Mouse (Mus musculus) cerebellum, adult 2 months (tissue): ENCODE data around the gene Rpl11. TPM values are rescaled to one million over a fixed set of nuclear protein-coding genes. Genes with fewer than 3 reads are reported as not detected.

Experiments
- DNase-seq, 2 experiments: peaks; one replicate each; pipeline ENCODE4 v3.0.0; 2021
- H3K27ac ChIP-seq: fragments of 200-500 bp; 2 replicates; pipeline ENCODE4 v1.5.1; 2012; ENCODE audit warnings: low read length, control low read depth, inconsistent platforms; ENCODE audit not compliant: insufficient read depth
- H3K27me3 ChIP-seq: fragments of 200-500 bp; 2 replicates; pipeline ENCODE4 v1.6.1; 2012; ENCODE audit warnings: inconsistent platforms, mild to moderate bottlenecking, low read length, moderate library complexity; ENCODE audit not compliant: control insufficient read depth, insufficient read depth
- H3K4me1 ChIP-seq: fragments of 200-500 bp; 2 replicates; pipeline ENCODE4 v1.6.1; 2011; ENCODE audit warnings: low read length; ENCODE audit not compliant: control insufficient read depth, insufficient read depth
- H3K4me3 ChIP-seq: fragments of 200-500 bp; replicated peaks from 2 replicates; pipeline ENCODE3; 2011; ENCODE audit warnings: mild to moderate bottlenecking, low read depth, low read length, control low read depth; ENCODE audit not compliant: insufficient read depth
- CTCF ChIP-seq: fragments of 200-500 bp; IDR thresholded peaks from 2 replicates; pipeline ENCODE4 v1.5.1; 2011; ENCODE audit warnings: low read depth, mild to moderate bottlenecking, control low read depth, low read length, moderate library complexity, borderline replicate concordance; ENCODE audit not compliant: insufficient read depth
- POLR2A ChIP-seq: fragments of 200-500 bp; IDR thresholded peaks from 2 replicates; pipeline ENCODE4 v1.6.1; 2011; ENCODE audit warnings: low read length, control low read depth, borderline replicate concordance; ENCODE audit not compliant: insufficient read depth
- whole genome bisulfite sequencing: fragments of 180-500 bp; shearing (Covaris S2); methylation state at CpG from one replicate; pipeline ENCODE4 v1.1.7; 2018; 5-methylcytosine and 5-hydroxymethylcytosine counted together
- polyA plus RNA-seq: library from polyadenylated mRNA; depleted of rRNA; stranded (reverse); fragments of >200 nt; gene quantifications from 2 replicates; pipeline ENCODE4 v1.2.3, GENCODE M21; 2012

Rpl11 gene
- polyA plus RNA-seq, 1 experiment, result 481 TPM

DNA sequence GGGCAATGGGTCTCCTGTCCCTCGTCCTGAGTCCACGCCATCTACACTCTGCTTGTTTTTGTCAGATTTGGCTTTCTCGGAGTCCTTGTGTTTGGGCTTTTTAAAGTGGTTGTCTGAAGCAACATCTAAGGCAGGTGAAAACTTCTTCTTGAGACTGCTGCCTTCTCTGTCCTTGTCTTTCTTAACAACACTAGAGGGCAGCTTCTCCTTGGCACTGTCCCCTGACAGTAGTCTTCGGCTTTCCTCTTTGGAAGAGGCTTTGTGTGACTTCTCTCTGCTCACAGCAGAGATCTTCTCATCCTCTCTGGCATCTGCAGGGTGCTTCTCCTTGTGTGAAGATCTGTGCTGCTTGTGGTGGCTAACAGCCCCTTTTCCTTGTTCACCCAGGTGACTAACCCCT, 42.6 kb downstream of the Rpl11 start:
- H3K4me1 ChIP-seq, result no peaks in the 10 kb centered on the region

DNA sequence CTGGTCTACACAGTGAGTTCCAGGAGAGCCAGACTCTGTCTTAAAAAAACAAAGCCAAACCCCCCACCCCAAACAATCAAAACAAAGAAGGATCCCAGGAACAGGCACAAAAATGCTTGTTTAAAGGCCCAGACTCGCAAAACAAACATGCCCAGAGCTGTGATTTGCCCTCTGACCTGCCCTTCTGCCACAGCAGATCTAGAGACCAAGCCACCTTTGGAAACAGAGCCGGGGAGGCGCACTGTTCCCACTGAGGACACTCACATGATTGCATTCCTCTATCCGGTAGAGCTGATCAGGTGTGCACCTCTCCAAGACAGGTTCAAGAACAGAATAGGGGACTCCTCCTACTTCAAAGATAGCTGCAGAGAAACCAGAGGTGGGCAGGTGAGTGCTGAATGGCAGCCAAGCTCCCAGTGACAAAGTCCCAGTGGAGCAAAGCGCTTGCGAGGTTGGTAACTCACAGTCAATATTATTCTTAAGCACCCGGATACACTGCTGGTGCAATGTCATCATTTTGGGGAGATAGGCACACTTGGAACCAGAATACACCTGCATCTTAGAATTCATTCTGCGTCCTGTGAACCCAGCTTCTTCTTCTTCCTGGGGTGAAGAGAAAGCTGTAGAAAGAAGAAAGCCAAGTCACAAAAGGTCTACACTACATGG, 44.3 kb downstream of the Rpl11 start:
- Histone ChIP-seq H3K4me1 (no peaks in the 10 kb centered on the region), H3K27me3 (no peaks in the 10 kb centered on the region), H3K4me3 (no peak overlapping the region), H3K27ac (no peak overlapping the region)
- no peak for DNase-seq
- WGBS, result 91% methylated on average over 8 of the region's 8 CpGs
- TF ChIP-seq CTCF (no peak), POLR2A (no peak)

More for the DNA sequence above, 42.6 kb downstream of the Rpl11 start:
- 83% methylated on average over 4 of the region's 4 CpGs for WGBS
- Histone ChIP-seq H3K27me3 (no peaks in the 10 kb centered on the region), H3K27ac (no peak overlapping the region), H3K4me3 (no peak overlapping the region)
- TF ChIP-seq CTCF (no peak), POLR2A (no peak)
- DNase-seq, result no peak

DNA sequence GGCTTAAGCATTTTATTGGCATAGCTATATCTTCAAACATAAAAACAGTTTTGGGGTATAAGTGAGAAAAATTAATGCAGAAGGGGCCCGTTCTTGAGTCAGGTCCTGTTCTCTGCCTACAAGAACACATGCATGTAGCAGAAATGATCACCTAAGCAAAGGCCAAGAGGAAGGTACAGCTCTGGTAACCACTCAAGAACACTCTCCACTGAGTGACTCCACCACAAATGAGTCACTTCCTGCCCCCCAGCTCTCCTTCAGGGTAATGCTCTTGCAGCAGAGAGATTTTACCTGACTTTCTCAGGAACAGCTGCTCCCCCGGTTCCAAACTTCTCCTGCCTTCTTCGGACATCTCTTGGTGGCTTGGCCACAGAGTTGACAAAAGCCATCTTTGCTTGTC, 46.4 kb downstream of the Rpl11 start:
- H3K27ac ChIP-seq, result no peak overlapping the region
- 96% methylated on average over 3 of the region's 3 CpGs for WGBS
- H3K4me1 ChIP-seq, result no peaks in the 10 kb centered on the region
- TF ChIP-seq POLR2A (no peak), CTCF (no peak)
- H3K4me3 ChIP-seq, result no peak overlapping the region
- H3K27me3 ChIP-seq, result no peaks in the 10 kb centered on the region
- DNase-seq, result no peak

- H3K4me1 ChIP-seq, result no peaks in the 10 kb centered on the region
- H3K27me3 ChIP-seq, result no peaks in the 10 kb centered on the region
- H3K27ac ChIP-seq, result no peak overlapping the region
- 88% methylated on average over 2 of the region's 2 CpGs for WGBS
- no peak overlapping the region for H3K4me3 ChIP-seq
- DNase-seq, result no peak
- no peak for TF ChIP-seq POLR2A
- no peak for TF ChIP-seq CTCF
Measured at GRCm38 (mm10) chr4:136004921-136005320, 48.3 kb downstream of the Rpl11 start.

DNA sequence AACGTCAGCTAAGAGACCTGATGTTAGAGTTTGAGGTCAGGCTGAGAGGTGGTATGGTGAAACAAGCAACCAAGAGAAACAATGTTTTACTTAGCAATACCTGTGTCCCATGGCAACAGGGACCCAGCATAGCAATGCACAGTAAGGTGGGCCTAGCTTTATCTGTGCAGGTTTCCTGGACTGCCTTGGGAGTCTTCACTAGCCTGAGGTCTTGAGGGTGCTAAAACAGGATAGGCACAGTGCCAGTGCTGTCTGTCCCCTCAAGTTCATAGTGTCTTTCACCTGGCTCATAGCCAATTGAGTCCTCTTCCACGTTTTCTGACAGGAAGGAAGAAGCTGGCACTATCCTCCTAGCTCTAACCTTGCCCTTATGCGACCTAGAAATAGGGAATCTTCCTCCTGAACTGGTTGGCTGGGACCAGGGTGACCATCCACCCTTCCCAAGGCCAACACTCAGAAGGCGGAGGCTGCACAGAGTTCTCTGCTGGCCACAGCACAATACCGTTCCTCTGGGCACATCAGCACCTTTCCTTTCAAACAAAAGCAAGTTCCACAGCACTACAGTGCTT, 49.0 kb downstream of the Rpl11 start:
- no peaks in the 10 kb centered on the region for H3K27me3 ChIP-seq
- no peak overlapping the region for H3K27ac ChIP-seq
- H3K4me3 ChIP-seq, result no peak overlapping the region
- no peaks in the 10 kb centered on the region for H3K4me1 ChIP-seq
- TF ChIP-seq CTCF (no peak), POLR2A (no peak)
- WGBS, result 76% methylated on average over 5 of the region's 5 CpGs
- DNase-seq, result no peak

DNA sequence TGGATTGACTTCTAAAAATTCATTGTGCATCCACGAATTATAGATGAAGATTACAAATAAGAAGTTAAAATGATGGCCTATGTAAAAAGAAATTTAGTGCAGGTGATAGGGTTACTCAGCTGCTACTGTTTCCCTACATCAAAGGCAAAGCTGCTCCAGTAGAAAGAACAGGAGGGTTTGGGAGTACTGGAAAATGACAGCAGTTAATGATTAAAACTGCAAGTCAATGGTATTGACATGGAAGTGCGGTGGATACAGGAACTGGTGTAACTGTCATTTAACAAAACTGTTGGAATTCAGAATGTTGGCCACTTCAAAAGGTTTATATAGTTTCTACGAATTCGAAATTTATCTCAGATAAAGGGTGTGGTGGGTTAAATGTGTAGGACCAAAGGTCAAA, 58.1 kb downstream of the Rpl11 start:
- Histone ChIP-seq H3K4me3 (no peak overlapping the region), H3K27me3 (no peaks in the 10 kb centered on the region), H3K4me1 (no peaks in the 10 kb centered on the region), H3K27ac (no peak overlapping the region)
- 77% methylated on average over 4 of the region's 4 CpGs for WGBS
- TF ChIP-seq CTCF (no peak), POLR2A (no peak)
- DNase-seq, result no peak

GRCm38 (mm10) chr4:135993941-135994340, 59.3 kb downstream of the Rpl11 start:
- Histone ChIP-seq H3K27ac (no peak overlapping the region), H3K4me3 (no peak overlapping the region), H3K4me1 (no peaks in the 10 kb centered on the region), H3K27me3 (no peaks in the 10 kb centered on the region)
- WGBS, result 96% methylated on average over 6 of the region's 6 CpGs
- no peak for DNase-seq
- TF ChIP-seq CTCF, result no peak
- no peak for TF ChIP-seq POLR2A

DNA sequence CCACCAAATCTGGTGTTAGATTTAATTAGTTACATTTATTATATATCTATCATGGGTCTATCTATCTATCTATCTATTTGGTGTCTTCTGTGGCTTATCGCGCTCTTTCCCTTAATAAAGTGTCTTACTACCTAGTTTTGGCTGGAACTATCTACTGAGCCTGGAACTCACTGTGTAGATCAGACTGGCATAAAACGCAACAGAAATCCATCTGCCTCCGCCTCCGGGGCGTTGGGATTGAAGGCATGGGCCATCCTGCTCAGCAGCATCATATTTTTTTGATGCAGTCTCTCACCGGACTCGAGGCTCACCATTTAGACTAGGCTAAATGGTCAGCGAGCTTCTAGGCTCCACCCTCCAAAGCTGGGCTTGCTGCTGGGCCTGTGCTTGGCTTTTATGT, 65.5 kb downstream of the Rpl11 start:
- TF ChIP-seq POLR2A (no peak), CTCF (no peak)
- Histone ChIP-seq H3K4me3 (peak overlapping the region; percentile 62), H3K27me3 (no peaks in the 10 kb centered on the region), H3K4me1 (peaks cover 3% of the 10 kb centered on the region; the same call in 1 of the 2 replicates), H3K27ac (peak overlapping the region; percentile 52; the same call in 1 of the 2 replicates)
- 43% methylated on average over 9 of the region's 9 CpGs for WGBS
- DNase-seq, result peak in 1 of 2 experiments; percentile 33
